Mouse (Mus musculus) heart, embryonic 14.5 days (tissue): Measurements from ENCODE around the gene Stk38l. TPM values are rescaled to one million over a fixed set of nuclear protein-coding genes. Genes with fewer than 3 reads are reported as not detected.

Source experiments
- ATAC-seq: fragments of 200-750 bp; cut with Nextera tagmentation; 2 replicates; pipeline ENCODE4 v1.8.0; 2017; ENCODE audit warnings: low read depth, moderate TSS enrichment; ENCODE audit not compliant: insufficient number of reproducible peaks, insufficient read depth, low FRiP score
- H3K27ac ChIP-seq, 2 experiments: fragments of 200-500 bp in 1 of 2; fragments of 300-500 bp in 1 of 2; sonication (generic) in 1 of 2; replicated peaks in 1 of 2; 2 replicates each; pipeline ENCODE4 v1.5.1; 2012 to 2014; ENCODE audit warnings: low read depth in 2 of 2, low read length in 2 of 2, control low read depth in 1 of 2, mild to moderate bottlenecking in 1 of 2, mixed read lengths in 1 of 2; ENCODE audit not compliant: control insufficient read depth in 1 of 2, insufficient read depth in 1 of 2
- H3K27me3 ChIP-seq: fragments of 300-500 bp; sonication (generic); 2 replicates; pipeline ENCODE4 v1.6.1; 2014; ENCODE audit warnings: mild to moderate bottlenecking, low read length, control low read depth; ENCODE audit not compliant: control insufficient read depth, insufficient read depth
- H3K36me3 ChIP-seq: fragments of 300-500 bp; sonication (generic); 2 replicates; pipeline ENCODE4 v1.6.1; 2014; ENCODE audit warnings: mild to moderate bottlenecking, control low read depth, low read length, mixed read lengths; ENCODE audit not compliant: control insufficient read depth, insufficient read depth
- H3K4me1 ChIP-seq, 2 experiments: fragments of 200-500 bp in 1 of 2; fragments of 300-500 bp in 1 of 2; sonication (generic) in 1 of 2; 2 replicates each; pipeline ENCODE4 v1.6.1; 2012 to 2014; ENCODE audit warnings: low read length in 2 of 2, control low read depth in 1 of 2, mixed read lengths in 1 of 2; ENCODE audit not compliant: control insufficient read depth in 2 of 2, insufficient read depth in 2 of 2
- H3K4me2 ChIP-seq: fragments of 300-500 bp; sonication (generic); 2 replicates; pipeline ENCODE4 v1.6.1; 2014; ENCODE audit warnings: mild to moderate bottlenecking, low read length
- H3K4me3 ChIP-seq, 2 experiments: fragments of 200-500 bp in 1 of 2; fragments of 300-500 bp in 1 of 2; sonication (generic) in 1 of 2; 2 replicates each; pipeline ENCODE4 v1.5.1; 2012 to 2014; ENCODE audit warnings: low read length in 2 of 2, mild to moderate bottlenecking in 2 of 2, control low read depth in 1 of 2, low read depth in 1 of 2, moderate library complexity in 1 of 2; ENCODE audit not compliant: control insufficient read depth in 1 of 2, insufficient read depth in 1 of 2
- H3K9ac ChIP-seq: fragments of 300-500 bp; sonication (generic); 2 replicates; pipeline ENCODE4 v1.6.1; 2014; ENCODE audit warnings: mild to moderate bottlenecking, low read length
- H3K9me3 ChIP-seq: fragments of 300-500 bp; sonication (generic); 2 replicates; pipeline ENCODE4 v1.6.1; 2016; ENCODE audit warnings: low read length, control low read depth; ENCODE audit not compliant: control insufficient read depth
- WGBS: fragments of 180-500 bp; shearing (Covaris S2); extraction: QIAGEN DNeasy Blood & Tissue Kit; methylation state at CpG from one replicate; pipeline ENCODE4 v1.1.7; 2014; 5-methylcytosine and 5-hydroxymethylcytosine counted together
- polyA plus RNA-seq: library from polyadenylated mRNA; unstranded; fragments of >200 nt; fragmentation: Nextera tagmentation; extraction: Ambion mirVana; gene quantifications from 2 replicates; pipeline ENCODE4 v1.2.1, GENCODE M21; 2014

Stk38l gene
- polyA plus RNA-seq, 1 experiment from 2014 or later: 43.2 TPM

DNA sequence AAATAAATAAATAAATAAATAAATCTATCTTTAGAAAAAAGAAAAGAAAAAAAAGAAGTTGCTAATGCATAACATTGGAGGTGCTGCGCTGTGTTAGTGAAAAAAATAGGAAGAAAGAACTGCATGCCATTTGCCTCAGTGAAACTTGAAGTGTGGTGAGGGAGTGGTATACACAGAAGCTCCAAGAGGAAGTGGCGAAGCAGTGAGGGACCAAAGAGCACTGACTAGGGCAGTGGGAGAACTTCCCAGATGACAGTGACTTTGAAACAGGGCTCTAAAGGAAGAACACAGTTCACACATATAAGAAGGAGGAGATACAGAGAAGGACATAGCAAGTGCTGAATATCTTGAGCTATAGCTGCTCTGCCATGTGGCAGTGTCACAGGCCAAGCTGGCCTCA is 34.2 kb downstream of the Stk38l start:
- Histone ChIP-seq H3K36me3 (peaks cover 31% of the 10 kb centered on the region), H3K4me2 (no peak overlapping the region), H3K4me1 (peaks cover 5 to 13% of the 10 kb centered on the region in 2 experiments), H3K27me3 (no peaks in the 10 kb centered on the region), H3K27ac (no peak overlapping the region), H3K9me3 (no peaks in the 10 kb centered on the region), H3K4me3 (no peak overlapping the region), H3K9ac (no peak overlapping the region)
- no peak for ATAC-seq
- WGBS: 96% methylated on average over 2 of the region's 2 CpGs

DNA sequence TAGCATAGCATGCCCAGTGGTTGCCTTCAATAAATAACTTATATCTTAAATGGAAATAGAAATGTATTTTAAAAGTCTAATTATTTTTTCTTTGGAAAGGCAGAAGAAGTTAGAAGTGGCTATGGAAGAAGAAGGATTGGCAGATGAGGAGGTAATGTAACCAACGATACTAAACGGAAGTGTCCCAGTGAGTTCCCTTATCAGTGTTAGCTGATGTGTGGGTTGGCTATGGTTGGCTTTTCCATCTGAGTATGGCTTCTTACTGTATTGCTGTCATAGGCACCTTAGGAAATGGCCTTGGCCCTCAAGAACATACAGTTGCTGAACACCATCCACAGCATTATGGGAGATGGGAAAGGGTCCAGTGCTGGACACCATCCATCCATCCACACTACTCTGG is 35.2 kb downstream of the Stk38l start:
- Histone ChIP-seq H3K9ac (no peak overlapping the region), H3K4me1 (peaks cover 2 to 5% of the 10 kb centered on the region in 2 experiments; a peak in 2 of 4 replicates), H3K9me3 (no peaks in the 10 kb centered on the region), H3K4me2 (no peak overlapping the region), H3K27ac (no peak overlapping the region), H3K27me3 (no peaks in the 10 kb centered on the region), H3K4me3 (no peak overlapping the region), H3K36me3 (peaks cover 31% of the 10 kb centered on the region)
- 80% methylated on average over 2 of the region's 2 CpGs for WGBS
- no peak for ATAC-seq

DNA sequence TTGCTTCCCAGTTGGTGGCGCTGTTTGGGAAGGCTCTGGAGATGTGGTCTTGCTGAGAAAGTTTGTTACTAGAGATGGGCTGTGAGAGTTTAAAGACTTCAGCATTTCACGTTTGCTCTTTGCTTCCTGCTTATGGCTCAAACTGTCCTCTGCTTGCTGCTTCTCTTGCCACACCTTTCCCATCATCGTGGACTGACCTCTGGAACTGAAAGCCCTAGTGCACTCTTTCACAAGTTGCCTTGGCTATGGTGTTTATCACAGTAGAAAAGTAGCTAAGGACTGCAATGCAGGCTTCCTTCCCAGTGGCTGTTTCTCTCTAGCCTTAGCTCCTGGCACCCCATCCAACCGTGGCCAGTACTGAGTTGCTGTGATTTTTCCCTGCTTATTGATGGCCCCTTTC is 35.9 kb downstream of the Stk38l start:
- peaks cover 35% of the 10 kb centered on the region for H3K36me3 ChIP-seq
- no peak for ATAC-seq

DNA sequence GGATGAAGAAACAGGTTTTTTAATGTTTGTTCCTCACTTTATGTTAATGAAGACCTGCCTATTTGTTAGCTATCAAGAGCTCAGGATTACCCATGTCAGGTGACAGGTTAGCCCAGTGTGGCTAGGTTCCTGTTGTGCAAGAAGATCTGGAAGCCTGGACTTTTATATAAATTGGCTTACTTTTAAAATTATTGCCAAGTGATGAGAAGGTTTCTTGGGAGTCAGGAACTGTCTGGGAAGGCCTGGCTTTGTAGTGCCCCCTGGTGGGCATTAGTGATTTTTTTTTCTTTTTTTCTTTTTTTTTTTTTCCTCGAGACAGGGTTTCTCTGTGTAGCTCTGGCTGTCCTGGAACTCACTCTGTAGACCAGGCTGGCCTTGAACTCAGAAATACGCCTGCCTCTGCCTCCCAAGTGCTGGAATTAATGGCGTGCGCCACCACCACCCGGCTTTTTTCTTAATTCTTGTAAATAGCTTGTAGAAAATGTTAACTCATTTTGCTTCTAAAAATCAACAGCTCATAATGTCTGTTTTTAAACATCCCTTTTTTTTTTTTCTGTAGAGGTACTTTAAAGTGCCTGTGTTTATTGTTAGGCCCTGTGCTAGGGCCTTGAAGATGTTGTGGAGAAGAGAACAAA is 37.6 kb downstream of the Stk38l start:
- Histone ChIP-seq H3K27me3 (no peaks in the 10 kb centered on the region), H3K27ac (no peak overlapping the region), H3K9me3 (no peaks in the 10 kb centered on the region), H3K4me1 (no peaks in the 10 kb centered on the region), H3K36me3 (peaks cover 51% of the 10 kb centered on the region), H3K4me3 (no peak overlapping the region), H3K9ac (no peak overlapping the region), H3K4me2 (no peak overlapping the region)
- 65% methylated on average over 5 of the region's 5 CpGs for WGBS
- no peak for ATAC-seq

More for the DNA sequence above, 35.9 kb downstream of the Stk38l start:
- no peak overlapping the region for H3K9ac ChIP-seq
- no peaks in the 10 kb centered on the region for H3K9me3 ChIP-seq
- no peak overlapping the region for H3K4me2 ChIP-seq
- no peak overlapping the region for H3K27ac ChIP-seq
- no peak overlapping the region for H3K4me3 ChIP-seq
- 69% methylated on average over 4 of the region's 4 CpGs for WGBS
- peaks cover 0 to 2% of the 10 kb centered on the region in 2 experiments; a peak in 1 of 4 replicates for H3K4me1 ChIP-seq
- no peaks in the 10 kb centered on the region for H3K27me3 ChIP-seq

DNA sequence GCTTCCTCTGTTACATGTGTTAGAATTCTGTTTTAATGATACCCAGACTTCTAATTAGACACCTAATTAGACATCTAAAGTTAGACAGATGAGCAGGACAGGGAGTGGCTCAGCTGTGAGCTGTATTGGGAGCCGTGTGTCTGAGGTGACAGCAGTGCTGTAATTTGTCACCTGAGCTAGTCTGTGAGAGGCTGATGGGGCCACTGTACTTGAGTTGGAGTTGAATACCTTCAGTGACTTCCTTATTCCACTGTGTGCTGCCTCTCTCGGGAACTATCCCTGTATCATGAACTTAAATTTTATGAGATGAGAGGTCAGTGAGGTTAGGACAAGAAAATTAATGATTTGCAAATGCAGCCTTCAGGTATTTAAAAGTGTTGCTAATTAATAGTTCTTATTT is 39.8 kb downstream of the Stk38l start:
- H3K9ac ChIP-seq: no peak overlapping the region
- no peaks in the 10 kb centered on the region for H3K27me3 ChIP-seq
- H3K4me2 ChIP-seq: no peak overlapping the region
- H3K4me1 ChIP-seq: peaks cover 0 to 3% of the 10 kb centered on the region in 2 experiments; a peak in 1 of 4 replicates
- peaks cover 66% of the 10 kb centered on the region for H3K36me3 ChIP-seq
- no peak overlapping the region for H3K4me3 ChIP-seq
- no peak for ATAC-seq
- WGBS: 31% methylated on average over 2 of the region's 2 CpGs
- H3K27ac ChIP-seq: no peak overlapping the region
- no peaks in the 10 kb centered on the region for H3K9me3 ChIP-seq

DNA sequence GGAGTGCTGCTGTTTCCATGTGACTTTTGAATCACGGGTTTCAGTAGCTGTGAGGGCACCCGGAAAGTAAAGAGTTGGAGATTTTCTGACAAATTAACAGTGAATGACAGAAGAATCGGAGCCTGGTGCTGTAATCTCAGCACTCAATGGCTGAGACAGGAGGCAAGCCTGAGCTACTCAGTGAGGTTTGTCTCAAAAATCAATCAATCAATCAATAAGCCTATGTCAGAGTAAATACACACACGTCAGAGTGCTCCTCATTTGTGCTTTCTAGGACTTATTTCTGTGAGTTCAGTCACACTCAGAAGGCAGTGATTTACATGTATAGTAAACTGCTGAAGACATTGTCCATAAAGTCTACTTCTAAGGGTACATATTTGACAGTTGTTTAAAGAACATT is 40.5 kb downstream of the Stk38l start:
- H3K27me3 ChIP-seq: no peaks in the 10 kb centered on the region
- H3K27ac ChIP-seq: no peak overlapping the region
- H3K4me1 ChIP-seq: peaks cover 0 to 6% of the 10 kb centered on the region in 2 experiments; a peak in 1 of 4 replicates
- no peaks in the 10 kb centered on the region for H3K9me3 ChIP-seq
- H3K4me3 ChIP-seq: no peak overlapping the region
- H3K36me3 ChIP-seq: peaks cover 67% of the 10 kb centered on the region
- H3K4me2 ChIP-seq: no peak overlapping the region
- no peak overlapping the region for H3K9ac ChIP-seq
- 82% methylated on average over 4 of the region's 4 CpGs for WGBS
- ATAC-seq: no peak

DNA sequence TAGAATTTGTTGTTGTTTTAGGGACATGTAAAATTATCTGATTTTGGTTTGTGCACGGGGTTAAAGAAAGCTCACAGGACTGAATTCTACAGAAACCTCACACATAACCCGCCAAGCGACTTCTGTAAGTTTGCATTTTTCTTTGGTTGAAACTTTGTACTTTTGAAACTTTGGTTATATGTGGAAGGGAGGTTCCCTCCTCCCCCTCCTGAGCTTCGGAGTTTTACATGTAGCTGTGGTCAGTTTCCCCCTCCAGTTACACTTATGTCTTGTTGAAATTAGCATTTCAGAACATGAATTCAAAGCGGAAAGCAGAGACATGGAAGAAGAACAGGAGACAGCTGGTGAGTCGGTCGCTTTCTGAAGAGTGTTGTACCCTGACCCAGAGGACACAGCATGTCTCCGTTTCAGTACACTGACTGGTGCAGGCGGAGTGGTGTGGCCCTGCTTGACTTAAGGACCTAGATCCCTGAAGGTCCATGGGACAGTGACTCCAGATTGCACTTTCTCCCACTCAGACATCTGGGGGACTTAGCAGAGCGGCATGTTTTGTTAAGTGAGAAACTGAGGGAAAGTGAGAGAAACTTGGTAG is 44.1 kb downstream of the Stk38l start:
- no peak overlapping the region for H3K4me3 ChIP-seq
- H3K4me1 ChIP-seq: peaks cover 0 to 6% of the 10 kb centered on the region in 2 experiments; a peak in 1 of 4 replicates
- no peaks in the 10 kb centered on the region for H3K27me3 ChIP-seq
- ATAC-seq: no peak
- H3K27ac ChIP-seq: no peak overlapping the region
- H3K4me2 ChIP-seq: no peak overlapping the region
- H3K9ac ChIP-seq: no peak overlapping the region
- 90% methylated on average over 10 of the region's 10 CpGs for WGBS
- no peaks in the 10 kb centered on the region for H3K9me3 ChIP-seq
- H3K36me3 ChIP-seq: peaks cover 83% of the 10 kb centered on the region
